Mouse (Mus musculus) kidney, adult 9 months (tissue): ENCODE data around the gene Nrsn2.

Source experiments
- DNase-seq: peaks from one replicate; pipeline ENCODE4 v3.0.0; 2022

The Nrsn2 gene

DNA sequence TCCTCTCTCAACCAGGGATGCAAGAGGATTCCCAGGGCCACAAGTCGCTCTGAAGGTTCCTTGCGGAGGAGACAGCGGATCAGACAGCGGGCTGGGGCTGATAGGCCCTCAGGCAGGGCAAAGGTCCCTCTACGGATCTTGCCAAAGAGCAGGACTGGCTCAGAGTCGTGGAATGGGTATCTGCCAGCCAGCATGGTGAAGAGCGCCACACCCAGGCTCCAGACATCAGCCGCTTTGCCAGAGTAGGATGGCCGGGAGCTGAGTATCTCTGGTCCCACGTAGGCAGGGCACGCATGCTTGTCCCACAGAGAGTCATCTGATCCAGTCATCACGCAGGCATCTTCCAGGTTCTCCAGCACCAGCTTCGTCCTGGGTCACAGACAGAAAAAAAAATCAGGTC is 38.1 kb downstream of the Nrsn2 start:
- DNase-seq: no peak

DNA sequence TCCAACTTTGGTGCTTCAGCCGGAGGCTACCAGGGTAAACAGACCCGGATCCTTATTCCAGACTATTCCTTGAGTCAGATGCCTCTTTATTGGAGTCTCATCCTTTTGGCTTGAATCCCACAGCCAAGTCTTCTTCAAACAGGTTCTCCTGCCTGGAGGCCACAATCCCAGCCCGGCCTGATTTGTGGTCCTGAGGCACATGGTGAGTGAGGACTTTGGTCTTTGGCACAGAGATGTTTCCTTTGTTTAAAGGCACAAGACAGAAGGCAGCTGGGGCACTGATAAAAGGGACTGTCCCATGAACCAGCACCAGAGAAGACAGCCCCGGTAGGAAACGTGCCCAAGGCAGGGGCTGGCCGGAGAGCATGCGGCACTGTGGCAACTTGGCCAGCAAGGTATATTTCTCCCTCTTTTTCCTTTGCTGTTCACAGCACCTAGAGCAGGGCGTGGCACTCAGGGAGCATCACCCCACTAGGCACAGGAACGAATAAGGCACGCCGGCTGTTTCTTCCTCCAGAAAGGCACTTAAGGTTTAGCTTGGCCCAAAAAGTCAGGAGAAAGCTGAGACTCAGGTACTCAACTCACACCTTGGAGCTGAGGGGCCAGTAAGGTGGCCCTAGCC is 38.7 kb downstream of the Nrsn2 start:
- DNase-seq: peak; percentile 35

DNA sequence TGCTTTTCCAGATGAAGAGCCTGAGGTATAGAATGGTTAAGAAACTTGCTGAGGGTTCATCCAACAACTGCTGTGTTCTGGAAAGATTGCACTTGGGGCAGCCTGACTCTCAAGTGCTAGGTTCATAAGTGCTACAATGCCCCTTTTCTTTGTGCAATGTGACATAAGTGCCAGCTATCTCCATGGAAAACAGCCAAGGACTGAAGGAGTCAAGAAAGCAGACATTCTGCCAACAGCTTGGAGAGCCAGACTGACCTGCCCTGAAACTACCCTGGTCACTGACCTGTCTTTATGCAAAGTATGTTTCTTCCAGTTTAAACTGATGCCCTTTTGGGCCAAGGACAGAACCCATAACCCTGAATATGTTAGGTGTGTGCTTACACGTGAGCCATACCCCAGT is 39.6 kb downstream of the Nrsn2 start:
- DNase-seq: peak; percentile 46

DNA sequence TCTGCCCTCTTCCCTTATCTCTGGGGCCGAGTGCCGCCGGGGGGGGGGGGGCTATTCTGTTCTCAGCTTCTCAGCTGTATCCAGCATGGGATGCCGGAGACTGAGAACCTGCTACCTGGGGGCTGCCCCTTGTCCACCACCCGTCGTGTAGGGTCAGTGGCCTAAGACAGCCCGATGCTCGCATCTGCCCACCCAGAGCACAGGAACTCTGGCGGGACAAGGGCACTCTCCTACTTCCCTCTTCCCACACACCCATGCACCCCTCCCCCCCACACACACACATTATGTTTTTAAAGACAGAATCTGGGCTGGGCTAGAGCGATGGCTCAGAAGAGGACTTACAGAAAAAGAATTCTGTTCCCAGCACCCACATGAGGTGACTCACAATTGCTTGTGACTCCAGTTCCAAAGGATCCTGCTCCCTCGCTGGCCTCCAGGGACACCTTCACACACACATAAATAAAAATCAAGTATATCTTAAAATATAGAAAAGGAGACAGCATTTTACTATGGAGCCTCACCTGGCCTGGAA is 41.1 kb downstream of the Nrsn2 start:
- DNase-seq: no peak

DNA sequence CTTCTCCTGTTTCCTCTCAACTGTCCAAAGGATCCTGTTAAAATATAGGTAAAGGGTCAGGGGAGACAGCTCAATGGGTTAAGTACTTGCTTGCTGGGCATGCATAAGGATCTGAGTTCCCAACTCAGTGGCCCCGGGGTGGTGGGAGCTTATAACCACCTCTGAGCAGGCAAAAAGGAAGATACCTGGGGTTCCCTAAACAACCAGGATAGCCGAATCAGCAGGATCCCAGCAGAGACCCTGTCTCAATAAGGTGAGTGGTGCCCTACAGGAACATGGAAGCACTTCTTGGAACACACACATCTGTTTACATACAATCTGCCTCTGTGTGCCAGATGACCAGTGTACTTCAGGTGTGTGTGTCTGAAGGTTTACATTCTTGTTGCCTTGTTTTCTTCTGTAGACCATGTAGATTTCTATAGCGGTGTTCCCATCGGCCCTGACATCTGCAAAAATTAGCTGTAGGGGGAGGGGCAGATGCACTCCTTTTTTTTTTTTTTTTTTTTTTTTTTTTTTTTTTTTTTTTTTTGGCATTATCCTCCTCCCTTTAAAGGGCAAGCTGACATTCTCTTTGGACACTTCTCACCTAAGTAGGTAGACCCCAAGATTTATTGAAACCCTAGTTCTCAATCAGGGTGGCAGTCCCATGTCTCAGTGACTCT is 43.0 kb downstream of the Nrsn2 start:
- DNase-seq: no peak

DNA sequence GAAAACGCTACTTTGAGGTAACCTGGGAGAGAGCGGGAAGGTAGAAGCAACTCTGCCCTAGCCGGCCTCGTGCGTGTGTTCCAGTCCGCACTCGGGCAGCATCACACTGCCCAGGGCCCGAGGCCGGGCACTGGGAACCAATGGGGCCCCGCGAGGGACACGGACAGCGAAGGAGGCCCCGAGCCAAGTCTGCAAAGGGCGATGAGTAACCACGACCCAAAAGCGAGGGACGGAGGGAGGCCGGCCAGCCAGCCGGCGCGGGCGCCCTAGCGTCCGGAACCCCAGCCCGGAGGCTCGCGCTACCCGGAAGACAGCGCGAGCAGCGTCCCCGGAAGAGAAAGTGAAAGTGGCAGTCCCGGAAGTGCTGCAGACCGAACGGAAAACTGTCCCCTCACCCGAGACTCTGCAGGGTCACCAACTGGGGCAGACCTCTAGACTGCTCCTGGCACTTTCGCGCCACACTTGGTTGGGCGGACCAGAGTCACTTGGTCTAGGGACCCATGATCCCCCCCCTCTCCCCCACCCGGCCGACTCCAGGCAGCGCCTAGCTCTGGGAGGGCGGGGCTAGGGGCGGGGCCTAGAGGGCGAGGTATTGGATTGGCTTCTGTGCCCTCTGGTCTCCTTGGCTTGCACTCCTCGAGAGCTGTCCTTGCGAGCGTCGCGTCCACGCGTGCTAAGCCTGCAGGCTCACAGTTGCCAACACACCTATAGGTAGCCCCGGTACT is 44.2 kb downstream of the Nrsn2 start, which contains the start of gene Rbck1:
Gene Rbck1, minus strand, starts transcription at position 553 of the 725 bp plus-strand sequence.
- peak; percentile 94 for DNase-seq

DNA sequence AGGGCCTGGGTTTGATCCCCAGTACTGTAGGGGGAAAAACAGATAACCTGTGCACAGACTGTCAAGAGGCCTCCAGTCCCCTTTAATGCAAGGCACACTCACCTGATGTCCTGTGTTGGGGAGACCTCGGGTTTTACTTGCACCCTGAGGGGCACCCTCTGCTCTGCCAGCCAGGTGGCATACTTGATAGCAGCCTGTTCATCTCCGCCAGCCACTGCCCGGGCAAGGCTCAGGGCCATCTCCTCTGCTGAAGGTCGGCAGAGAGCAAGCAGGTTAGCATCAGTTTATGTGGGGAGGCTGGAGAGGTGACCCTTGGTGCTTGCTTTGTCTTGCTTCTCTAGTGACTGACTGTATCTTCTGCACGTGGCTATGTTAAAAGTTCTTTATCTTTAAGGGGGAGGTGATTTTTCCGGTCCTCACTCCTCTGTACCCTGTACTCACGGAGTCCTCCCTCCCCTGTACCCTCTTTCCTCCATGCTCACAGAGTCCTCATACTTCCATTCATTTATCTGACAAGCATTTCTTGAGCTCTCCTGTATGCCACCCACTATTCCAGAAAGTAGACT is 45.5 kb downstream of the Nrsn2 start:
- no peak for DNase-seq

DNA sequence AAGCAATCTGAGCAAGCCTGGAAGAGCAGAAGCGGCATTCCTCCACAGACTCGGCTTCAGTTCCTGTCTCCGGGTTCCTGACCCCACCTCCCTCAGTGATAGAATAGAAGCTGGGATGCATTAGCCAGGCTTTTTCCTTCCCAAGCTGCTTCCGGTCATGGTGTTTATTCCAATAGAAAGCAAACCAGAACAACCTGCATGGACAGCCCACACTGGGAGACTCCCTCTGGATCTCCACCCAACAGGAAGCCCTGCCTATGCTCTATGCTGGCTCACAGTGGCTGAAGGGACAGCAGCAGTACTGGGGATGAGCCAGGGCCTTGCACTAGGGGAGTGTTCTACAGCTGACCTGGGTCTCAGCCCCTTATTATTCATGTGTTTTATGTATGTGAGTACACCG is 48.5 kb downstream of the Nrsn2 start:
- DNase-seq: peak; percentile 20

DNA sequence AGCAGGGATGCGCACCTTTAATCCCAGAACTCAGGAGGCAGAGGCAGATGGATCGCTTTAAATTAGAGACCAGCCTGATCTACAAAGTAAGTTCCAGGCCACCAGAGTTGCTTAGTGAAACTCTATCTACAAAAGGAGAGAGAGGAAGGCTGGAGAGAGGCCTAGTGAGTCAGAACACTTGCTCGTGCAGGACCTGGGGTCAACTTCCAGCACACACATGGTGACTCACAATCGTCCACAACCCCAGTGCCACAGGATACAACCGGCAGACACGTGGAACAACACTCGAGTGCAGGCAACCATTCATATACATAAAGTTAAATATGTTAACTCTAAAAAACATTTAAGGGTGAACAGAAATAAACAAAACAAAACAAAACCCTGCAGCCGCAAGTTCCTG is 49.8 kb downstream of the Nrsn2 start:
- no peak for DNase-seq

DNA sequence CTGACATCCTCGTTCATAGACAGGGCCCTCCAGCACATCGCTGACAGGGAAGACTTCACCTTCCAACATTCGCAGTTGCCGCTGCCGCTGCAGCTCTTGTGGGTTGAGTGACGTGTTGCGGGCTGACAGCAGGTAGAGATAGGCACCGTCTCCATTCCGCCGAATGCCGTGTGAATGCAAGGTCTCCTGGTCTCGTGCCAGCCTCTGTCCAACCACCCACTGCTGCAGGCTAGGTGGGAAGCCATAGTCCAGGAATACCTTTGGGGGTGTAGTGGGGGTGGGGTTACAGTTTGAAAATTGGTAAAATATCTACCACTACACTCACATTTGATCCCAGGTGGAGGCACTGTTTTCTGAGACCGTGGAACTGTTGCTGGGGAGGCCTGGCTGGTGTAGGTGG is 50.3 kb downstream of the Nrsn2 start:
- DNase-seq: no peak

DNA sequence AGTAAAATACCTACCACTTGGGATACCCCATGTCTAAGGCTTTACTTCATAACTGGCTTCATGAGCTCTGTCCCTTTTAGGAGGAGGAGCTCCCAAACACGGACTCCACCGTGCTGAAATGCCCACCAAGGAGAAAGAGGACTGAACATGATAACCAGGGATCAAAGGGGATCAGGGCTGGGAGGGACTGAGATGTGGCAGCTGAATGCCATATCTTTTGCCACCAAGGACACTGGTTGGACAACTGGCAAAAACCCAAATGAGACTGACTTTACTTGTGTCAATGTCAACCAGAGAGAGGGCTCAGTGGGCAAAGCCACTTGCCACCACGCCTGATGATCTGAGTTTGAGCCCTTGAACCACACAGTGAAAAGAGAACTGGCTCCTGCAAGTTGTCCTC is 51.6 kb downstream of the Nrsn2 start:
- DNase-seq: no peak

DNA sequence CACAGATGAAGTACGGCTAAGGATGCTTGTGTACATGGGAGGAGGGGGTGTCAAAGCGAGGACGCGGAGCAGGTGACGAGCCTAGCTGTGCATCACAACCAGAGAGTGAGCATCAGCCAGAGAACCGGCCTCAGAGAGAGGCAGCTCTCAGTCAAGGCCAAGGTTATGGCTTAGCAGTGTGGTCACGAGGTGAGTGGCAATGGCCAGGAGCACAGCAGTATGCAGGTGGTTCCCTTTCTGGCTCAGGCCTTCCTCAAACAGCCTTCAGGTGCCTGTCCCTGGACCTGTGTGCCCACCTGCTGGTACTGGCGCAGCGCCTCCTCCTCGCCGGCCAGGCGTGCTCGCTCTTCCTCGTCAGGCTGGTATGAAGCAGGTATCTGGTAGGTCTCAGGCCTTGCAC is 52.5 kb downstream of the Nrsn2 start:
- no peak for DNase-seq

DNA sequence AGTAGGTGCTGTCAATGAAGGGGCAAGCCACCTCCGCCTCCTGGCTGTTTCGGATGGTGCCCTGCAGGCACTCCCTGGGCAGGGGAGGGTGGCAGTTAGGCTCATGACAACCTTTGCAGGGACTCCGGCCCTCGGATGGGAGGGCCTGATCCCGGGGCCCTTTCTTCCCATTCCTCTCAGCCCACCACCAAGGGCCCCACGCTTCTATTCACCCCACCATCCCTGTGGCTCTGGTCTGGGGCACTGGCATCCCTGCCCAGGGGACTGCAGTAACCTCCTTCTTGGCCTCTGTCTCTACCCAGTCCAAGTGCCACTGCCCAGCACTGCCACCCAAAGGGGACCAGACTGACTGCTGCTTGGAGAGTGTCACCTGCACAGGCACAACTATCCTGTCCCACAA is 54.2 kb downstream of the Nrsn2 start:
- DNase-seq: no peak

DNA sequence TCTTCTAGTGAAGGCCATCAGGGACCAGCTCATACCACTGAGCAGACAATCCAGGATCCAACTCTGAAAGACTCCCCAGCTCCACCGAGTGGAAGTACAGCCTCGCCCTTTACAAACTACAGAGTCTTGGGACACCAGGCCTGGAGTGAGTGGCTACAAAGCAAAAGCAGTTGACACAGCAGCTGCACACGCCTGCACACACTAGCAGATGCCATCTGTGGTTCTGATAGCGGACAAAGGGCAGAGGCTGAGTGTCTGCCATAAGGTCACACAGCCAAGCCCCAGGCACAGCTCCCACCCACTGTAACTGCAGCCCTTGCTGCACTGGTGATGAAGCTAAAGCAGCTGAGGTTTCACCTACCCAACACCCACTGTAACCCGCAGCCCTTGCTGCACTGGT is 54.9 kb downstream of the Nrsn2 start:
- no peak for DNase-seq
